ENCODE assay signal across 8 mouse cellular contexts in genomic region chr11:102375196-102376173, GRCm38 (mm10). TPM values are rescaled to one million over a fixed set of nuclear protein-coding genes. Genes with fewer than 3 reads are reported as not detected.
DNase-seq lines count a peak whose midpoint lies in the region; ATAC-seq and TF ChIP-seq lines count a peak whose summit lies in the region.

No protein-coding gene starts in this region.

- DNase-seq in adrenal gland, adult (ENCODE audit: inconsistent age in 2 of 2, low spot score in 1 of 2) = peak; percentile 90 to 96
- DNase-seq in cerebellum, adult 9-11 months = peak; percentile 85
- peak; percentile 42 for DNase-seq in gastrocnemius, postnatal 10 days
- no peak for DNase-seq in hindbrain, postnatal 0 days (ENCODE audit: low spot score)
- DNase-seq in liver, embryonic 14.5 days (ENCODE audit: low read depth in 3 of 3, low spot score in 3 of 3) = peak; percentile 98
- DNase-seq in right cerebral cortex, adult 2 months (ENCODE audit: low spot score in 2 of 2) = no peak
- DNase-seq in right cerebral cortex, postnatal 36 days (ENCODE audit: low spot score in 2 of 2) = no peak

- TF ChIP-seq EP300 in liver, embryonic 14.5 days (IDR thresholded peaks at IDR 0.05; ENCODE audit: low read depth) = peak; percentile 97

- no peak overlapping the region for H3K4me3 ChIP-seq in hindbrain, postnatal 0 days (ENCODE audit: low read length)
- peak overlapping the region; percentile 52 to 60 for H3K4me3 ChIP-seq in liver, embryonic 14.5 days (ENCODE audit: insufficient read depth in 1 of 2, low read depth in 2 of 2, low read length in 2 of 2)
- no peak overlapping the region for H3K4me3 ChIP-seq in neural tube, embryonic 14.5 days (ENCODE audit: low read depth, low read length)

- H3K9ac ChIP-seq in hindbrain, postnatal 0 days (replicated peaks; ENCODE audit: low read length) = peak overlapping the region; percentile 37
- peak overlapping the region; percentile 99 for H3K9ac ChIP-seq in liver, embryonic 14.5 days (replicated peaks)
- no peak overlapping the region for H3K9ac ChIP-seq in neural tube, embryonic 14.5 days (replicated peaks; ENCODE audit: low read depth, low read length)

- H3K27ac ChIP-seq in hindbrain, postnatal 0 days = no peak overlapping the region
- H3K27ac ChIP-seq in liver, embryonic 14.5 days = peak overlapping the region; percentile 100
- no peak overlapping the region for H3K27ac ChIP-seq in neural tube, embryonic 14.5 days (ENCODE audit: low read depth, low read length)

- 11% methylated on average over 23 of the region's 23 CpGs for WGBS in hindbrain, postnatal 0 days
- WGBS in liver, embryonic 14.5 days (ENCODE audit: insufficient replicate concordance) = 2% methylated on average over 23 of the region's 23 CpGs
- 6% methylated on average over 23 of the region's 23 CpGs for WGBS in neural tube, embryonic 14.5 days

- peak overlapping the region; percentile 46 for H3K4me2 ChIP-seq in hindbrain, postnatal 0 days (ENCODE audit: low read depth, low read length)
- H3K4me2 ChIP-seq in liver, embryonic 14.5 days (ENCODE audit: low read depth) = peak overlapping the region; percentile 96
- H3K4me2 ChIP-seq in neural tube, embryonic 14.5 days (ENCODE audit: low read depth, low read length) = peak overlapping the region; percentile 40

- H3K36me3 ChIP-seq in hindbrain, postnatal 0 days (ENCODE audit: insufficient read depth, low read length) = no peaks in the 10 kb centered on the region
- H3K36me3 ChIP-seq in liver, embryonic 14.5 days (replicated peaks; ENCODE audit: control insufficient read depth, insufficient read depth, low read depth) = no peaks in the 10 kb centered on the region
- no peaks in the 10 kb centered on the region for H3K36me3 ChIP-seq in neural tube, embryonic 14.5 days (ENCODE audit: control insufficient read depth, insufficient read depth, low read length)

- 0 out of 2 replicates have a peak, but pooled peaks have one; percentile 43 for ATAC-seq in hindbrain, postnatal 0 days
- ATAC-seq in liver, embryonic 14.5 days (ENCODE audit: insufficient read depth) = peak; percentile 88
- ATAC-seq in neural tube, embryonic 14.5 days (ENCODE audit: low read depth) = no peak

- no peaks in the 10 kb centered on the region for H3K27me3 ChIP-seq in hindbrain, postnatal 0 days (ENCODE audit: insufficient read depth, low read length)
- H3K27me3 ChIP-seq in liver, embryonic 14.5 days (ENCODE audit: control insufficient read depth, insufficient read depth, low read length) = no peaks in the 10 kb centered on the region; the same call in 1 of the 2 replicates
- no peaks in the 10 kb centered on the region for H3K27me3 ChIP-seq in neural tube, embryonic 14.5 days (ENCODE audit: control insufficient read depth, insufficient read depth, low read length)

- TF ChIP-seq CTCF in hindbrain, postnatal 0 days (IDR thresholded peaks at IDR 0.05; ENCODE audit: low read depth) = no peak
- TF ChIP-seq CTCF in liver, embryonic 14.5 days (IDR thresholded peaks at IDR 0.05; ENCODE audit: low read depth) = no peak

- peaks cover 8% of the 10 kb centered on the region for H3K4me1 ChIP-seq in hindbrain, postnatal 0 days (ENCODE audit: insufficient read depth, low read length)
- H3K4me1 ChIP-seq in liver, embryonic 14.5 days (replicated peaks; ENCODE audit: control insufficient read depth in 2 of 2, insufficient read depth in 2 of 2, low read length in 1 of 2) = peaks cover 51 to 61% of the 10 kb centered on the region in 2 experiments
- no peaks in the 10 kb centered on the region for H3K4me1 ChIP-seq in neural tube, embryonic 14.5 days (ENCODE audit: control insufficient read depth, insufficient read depth, low read length)

- no peaks in the 10 kb centered on the region for H3K9me3 ChIP-seq in hindbrain, postnatal 0 days (ENCODE audit: low read length)
- peaks cover 3% of the 10 kb centered on the region for H3K9me3 ChIP-seq in liver, embryonic 14.5 days (ENCODE audit: control insufficient read depth, low read length)
- no peaks in the 10 kb centered on the region for H3K9me3 ChIP-seq in neural tube, embryonic 14.5 days (ENCODE audit: control insufficient read depth, low read length)

RNA-seq across cellular contexts. Expression of gene Slc4a1, which starts 9.5 kb away (rescaled TPM):
- 10 to 100 TPM in 1 of 2 experiments, 1 to 10 TPM in 1; 2.1 to 10.7 TPM for total RNA-seq in gastrocnemius, postnatal 10 days (2021)
- total RNA-seq in hindbrain, postnatal 0 days (2014; rRNA removed) = 0.22 and 0.84 TPM in 2 replicates
- 0.48 and 0.54 TPM in 2 replicates for polyA plus RNA-seq in hindbrain, postnatal 0 days (2015; fragmentation: Nextera tagmentation; extraction: Ambion mirVana)
- 570 and 632 TPM in 2 replicates for polyA plus RNA-seq in liver, embryonic 14.5 days (2012; rRNA removed)
- polyA plus RNA-seq in liver, embryonic 14.5 days (2014; fragmentation: Nextera tagmentation; extraction: Ambion mirVana) = 606 and 703 TPM in 2 replicates
- polyA plus RNA-seq in neural tube, embryonic 14.5 days (2014; fragmentation: Nextera tagmentation; extraction: Ambion mirVana) = 1.6 and 2.4 TPM in 2 replicates

RNA-seq across cellular contexts. Expression of gene Rundc3a, which starts 17.7 kb away (rescaled TPM):
- total RNA-seq in gastrocnemius, postnatal 10 days (2021) = 1 to 10 TPM in 1 of 2 experiments, under 1 TPM in 1; 0.87 to 1.9 TPM
- 310 and 349 TPM in 2 replicates for total RNA-seq in hindbrain, postnatal 0 days (2014; rRNA removed)
- 114 and 125 TPM in 2 replicates for polyA plus RNA-seq in hindbrain, postnatal 0 days (2015; fragmentation: Nextera tagmentation; extraction: Ambion mirVana)
- 1.4 and 1.9 TPM in 2 replicates for polyA plus RNA-seq in liver, embryonic 14.5 days (2012; rRNA removed)
- polyA plus RNA-seq in liver, embryonic 14.5 days (2014; fragmentation: Nextera tagmentation; extraction: Ambion mirVana) = 1.0 and 1.2 TPM in 2 replicates
- 97.8 and 115 TPM in 2 replicates for polyA plus RNA-seq in neural tube, embryonic 14.5 days (2014; fragmentation: Nextera tagmentation; extraction: Ambion mirVana)

RNA-seq across cellular contexts. Expression of gene Slc25a39, which starts 32.3 kb away (rescaled TPM):
- total RNA-seq in gastrocnemius, postnatal 10 days (2021) = 10 to 100 TPM; 51.7 to 53.5 TPM
- 169 and 194 TPM in 2 replicates for total RNA-seq in hindbrain, postnatal 0 days (2014; rRNA removed)
- polyA plus RNA-seq in hindbrain, postnatal 0 days (2015; fragmentation: Nextera tagmentation; extraction: Ambion mirVana) = 165 and 176 TPM in 2 replicates
- polyA plus RNA-seq in liver, embryonic 14.5 days (2012; rRNA removed) = 167 and 187 TPM in 2 replicates
- polyA plus RNA-seq in liver, embryonic 14.5 days (2014; fragmentation: Nextera tagmentation; extraction: Ambion mirVana) = 339 and 363 TPM in 2 replicates
- polyA plus RNA-seq in neural tube, embryonic 14.5 days (2014; fragmentation: Nextera tagmentation; extraction: Ambion mirVana) = 141 and 144 TPM in 2 replicates

RNA-seq across cellular contexts. Expression of gene Grn, which starts 54.6 kb away (rescaled TPM):
- total RNA-seq in gastrocnemius, postnatal 10 days (2021) = 10 to 100 TPM; 81.6 to 93.6 TPM
- total RNA-seq in hindbrain, postnatal 0 days (2014; rRNA removed) = 85.6 and 98.5 TPM in 2 replicates
- 98.4 and 104 TPM in 2 replicates for polyA plus RNA-seq in hindbrain, postnatal 0 days (2015; fragmentation: Nextera tagmentation; extraction: Ambion mirVana)
- 25.4 and 28.9 TPM in 2 replicates for polyA plus RNA-seq in liver, embryonic 14.5 days (2012; rRNA removed)
- 34.1 and 41.4 TPM in 2 replicates for polyA plus RNA-seq in liver, embryonic 14.5 days (2014; fragmentation: Nextera tagmentation; extraction: Ambion mirVana)
- 43.3 and 68.2 TPM in 2 replicates for polyA plus RNA-seq in neural tube, embryonic 14.5 days (2014; fragmentation: Nextera tagmentation; extraction: Ambion mirVana)

RNA-seq across cellular contexts. Expression of gene Ubtf, which starts 55.9 kb away (rescaled TPM):
- 10 to 100 TPM; 56.0 to 64.8 TPM for total RNA-seq in gastrocnemius, postnatal 10 days (2021)
- total RNA-seq in hindbrain, postnatal 0 days (2014; rRNA removed) = 53.7 and 63.7 TPM in 2 replicates
- 74.6 and 76.1 TPM in 2 replicates for polyA plus RNA-seq in hindbrain, postnatal 0 days (2015; fragmentation: Nextera tagmentation; extraction: Ambion mirVana)
- 19.9 and 34.7 TPM in 2 replicates for polyA plus RNA-seq in liver, embryonic 14.5 days (2012; rRNA removed)
- 42.5 and 48.8 TPM in 2 replicates for polyA plus RNA-seq in liver, embryonic 14.5 days (2014; fragmentation: Nextera tagmentation; extraction: Ambion mirVana)
- polyA plus RNA-seq in neural tube, embryonic 14.5 days (2014; fragmentation: Nextera tagmentation; extraction: Ambion mirVana) = 70.3 and 81.9 TPM in 2 replicates

Comparison
In these comparisons a context has a peak if more than half of its experiments do, and no peak if none do; other contexts are left out.
1. DNase-seq: peak in adrenal gland, adult (2 of 2), cerebellum, adult 9-11 months (single experiment), gastrocnemius, postnatal 10 days (single experiment) and liver, embryonic 14.5 days (3 of 3); none in hindbrain, postnatal 0 days (single experiment), right cerebral cortex, adult 2 months (0 of 2) and right cerebral cortex, postnatal 36 days (0 of 2).
2. H3K4me2 ChIP-seq: peak in every context shown above with its lines; median percentile 96 in liver, embryonic 14.5 days; 46 in hindbrain, postnatal 0 days; 40 in neural tube, embryonic 14.5 days.
3. H3K4me3 ChIP-seq: peak in liver, embryonic 14.5 days (2 of 2); none in hindbrain, postnatal 0 days (single experiment) and neural tube, embryonic 14.5 days (single experiment).
4. RNA of gene Slc4a1, which starts 9.5 kb away (polyA plus RNA-seq): 570 to 703 TPM in liver, embryonic 14.5 days; 1.6 to 2.4 TPM in neural tube, embryonic 14.5 days and 0.48 to 0.54 TPM in hindbrain, postnatal 0 days; every median in the first group is over 100 times any median in the second.
5. RNA of gene Rundc3a, which starts 17.7 kb away (polyA plus RNA-seq): 97.8 to 115 TPM in neural tube, embryonic 14.5 days and 114 to 125 TPM in hindbrain, postnatal 0 days; 1.0 to 1.9 TPM in liver, embryonic 14.5 days; every median in the first group is over 10 times any median in the second.